Mouse (Mus musculus) bone marrow macrophage, adult 2 months (primary cell): Measurements from ENCODE around the gene Dapl1.

Experiments
- CTCF ChIP-seq: IDR thresholded peaks from 2 replicates; pipeline ENCODE4 v1.5.1; 2012; ENCODE audit warnings: low read depth, mild to moderate bottlenecking, low read length, moderate library complexity
- POLR2A ChIP-seq: IDR thresholded peaks from 2 replicates; pipeline ENCODE4 v1.6.1; 2012; ENCODE audit warnings: mild to moderate bottlenecking, low read depth, low read length, borderline replicate concordance

DNA sequence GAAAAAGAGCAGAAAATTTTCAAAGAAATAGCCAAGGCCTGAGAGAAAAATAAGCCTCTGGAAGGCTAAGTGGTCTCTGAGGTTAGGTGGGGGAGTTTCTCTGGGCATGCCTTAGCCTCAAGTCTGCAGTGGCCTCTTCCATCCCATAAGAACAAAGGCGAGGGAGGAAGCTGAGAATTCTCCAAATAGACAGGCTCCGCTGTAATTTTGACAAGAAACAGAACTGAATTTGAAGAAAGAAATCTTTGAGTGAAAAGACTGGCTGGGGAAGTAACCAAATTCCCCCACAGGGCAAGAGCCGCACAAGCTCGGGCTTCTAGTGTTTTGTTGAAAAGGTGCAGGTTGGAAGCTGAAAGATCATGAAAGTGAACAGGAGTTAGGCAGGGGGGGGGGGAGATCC is 24.6 kb downstream of the Dapl1 start:
- TF ChIP-seq CTCF, result no peak
- no peak for TF ChIP-seq POLR2A
